8 mouse cellular contexts compared by ENCODE assay signal in the genomic region with DNA sequence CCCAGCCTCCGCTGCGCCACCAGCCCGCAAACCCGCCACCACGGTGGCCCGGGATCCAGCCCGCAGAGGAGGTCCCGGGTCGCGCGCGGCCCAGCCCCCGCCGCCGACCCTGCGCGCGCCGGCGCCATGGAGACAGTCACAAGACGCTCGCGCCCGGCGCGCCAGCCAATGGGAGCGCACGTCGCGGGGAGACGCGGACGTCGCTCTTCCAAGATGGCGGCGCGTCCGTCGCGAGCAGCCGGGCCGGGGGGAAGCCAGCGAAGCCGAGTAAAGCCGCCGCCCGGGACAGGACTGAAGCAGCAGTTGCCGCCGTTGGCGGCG. TPM values are rescaled to one million over a fixed set of nuclear protein-coding genes. Genes with fewer than 3 reads are reported as not detected.
DNase-seq lines count a peak whose midpoint lies in the region; ATAC-seq and TF ChIP-seq lines count a peak whose summit lies in the region.

A gene (plus strand): TSS at position 188 of the 321 bp plus-strand sequence.

- under 1% methylated on average over 49 of the region's 51 CpGs for WGBS in forebrain, embryonic 12.5 days
- WGBS in heart, postnatal 0 days: 0% methylated on average over 44 of the region's 51 CpGs
- under 1% methylated on average over 51 of the region's 51 CpGs for WGBS in liver, embryonic 16.5 days (ENCODE audit: insufficient replicate concordance)
- WGBS in neural tube, embryonic 12.5 days: under 1% methylated on average over 51 of the region's 51 CpGs

- TF ChIP-seq CTCF in E14TG2a.4 (conservative IDR thresholded peaks at IDR 0.05; ENCODE audit: low read length): no peak
- no peak for TF ChIP-seq CTCF in heart, postnatal 0 days (IDR thresholded peaks at IDR 0.05; ENCODE audit: low read depth)

- H3K36me3 ChIP-seq in E14TG2a.4 (ENCODE audit: insufficient read depth, low read length): no peaks in the 10 kb centered on the region
- no peaks in the 10 kb centered on the region for H3K36me3 ChIP-seq in forebrain, embryonic 12.5 days (replicated peaks)
- H3K36me3 ChIP-seq in heart, postnatal 0 days (replicated peaks; ENCODE audit: control insufficient read depth, insufficient read depth, low read length): no peaks in the 10 kb centered on the region
- no peaks in the 10 kb centered on the region for H3K36me3 ChIP-seq in liver, embryonic 16.5 days (ENCODE audit: control insufficient read depth, insufficient read depth)
- H3K36me3 ChIP-seq in neural tube, embryonic 12.5 days: no peaks in the 10 kb centered on the region

- H3K27me3 ChIP-seq in E14TG2a.4 (ENCODE audit: insufficient read depth, low read length): peaks cover 2% of the 10 kb centered on the region; the same call in 1 of the 2 replicates
- peaks cover 8% of the 10 kb centered on the region; the same call in 1 of the 2 replicates for H3K27me3 ChIP-seq in forebrain, embryonic 12.5 days
- no peaks in the 10 kb centered on the region for H3K27me3 ChIP-seq in heart, postnatal 0 days (ENCODE audit: control insufficient read depth, insufficient read depth, low read length)
- H3K27me3 ChIP-seq in liver, embryonic 16.5 days (ENCODE audit: control insufficient read depth, insufficient read depth, low read depth, low read length): no peaks in the 10 kb centered on the region
- H3K27me3 ChIP-seq in neural tube, embryonic 12.5 days (replicated peaks): no peaks in the 10 kb centered on the region

- ATAC-seq in forebrain, embryonic 12.5 days (ENCODE audit: low FRiP score): peak; percentile 99
- peak; percentile 97 for ATAC-seq in heart, postnatal 0 days (ENCODE audit: insufficient read depth, low read depth)
- peak; percentile 95 for ATAC-seq in liver, embryonic 16.5 days (ENCODE audit: low read depth)
- peak; percentile 99 for ATAC-seq in neural tube, embryonic 12.5 days (ENCODE audit: low FRiP score, low read depth)

- peaks cover 31% of the 10 kb centered on the region for H3K4me1 ChIP-seq in E14TG2a.4 (replicated peaks; ENCODE audit: low read depth, low read length)
- peaks cover 20% of the 10 kb centered on the region for H3K4me1 ChIP-seq in forebrain, embryonic 12.5 days
- H3K4me1 ChIP-seq in heart, postnatal 0 days (ENCODE audit: control insufficient read depth, insufficient read depth): peaks cover 15% of the 10 kb centered on the region
- H3K4me1 ChIP-seq in liver, embryonic 16.5 days (ENCODE audit: control insufficient read depth, low read depth, low read length): peaks cover 11% of the 10 kb centered on the region
- H3K4me1 ChIP-seq in neural tube, embryonic 12.5 days: peaks cover 13% of the 10 kb centered on the region

- peak; percentile 75 for DNase-seq in c-Kit-positive CD71-positive TER-119-negative erythroid progenitor cells, embryonic 14.5 days (ENCODE audit: low read depth)
- peak; percentile 88 for DNase-seq in heart, postnatal 0 days (ENCODE audit: low spot score)
- DNase-seq in kidney, postnatal 4 days: peak; percentile 91 to 96
- peak; percentile 74 for DNase-seq in telencephalon, adult 2 months (ENCODE audit: low read depth, low spot score)

- H3K4me3 ChIP-seq in E14TG2a.4 (replicated peaks; ENCODE audit: low read length): peak within 1 kb of the TSS; percentile 91
- peak within 1 kb of the TSS; percentile 97 for H3K4me3 ChIP-seq in forebrain, embryonic 12.5 days (replicated peaks)
- peak within 1 kb of the TSS; percentile 77 for H3K4me3 ChIP-seq in heart, postnatal 0 days (ENCODE audit: low read depth, low read length)
- peak within 1 kb of the TSS; percentile 94 for H3K4me3 ChIP-seq in liver, embryonic 16.5 days (ENCODE audit: low read depth, low read length)
- H3K4me3 ChIP-seq in neural tube, embryonic 12.5 days: peak within 1 kb of the TSS; percentile 94

- peak within 1 kb of the TSS; percentile 94 for H3K9ac ChIP-seq in forebrain, embryonic 12.5 days
- H3K9ac ChIP-seq in heart, postnatal 0 days (replicated peaks; ENCODE audit: low read depth, low read length): peak within 1 kb of the TSS; percentile 94
- H3K9ac ChIP-seq in liver, embryonic 16.5 days (ENCODE audit: low read depth, low read length): peak within 1 kb of the TSS; percentile 97
- H3K9ac ChIP-seq in neural tube, embryonic 12.5 days: peak within 1 kb of the TSS; percentile 95

- H3K9me3 ChIP-seq in E14TG2a.4 (ENCODE audit: low read length): no peaks in the 10 kb centered on the region
- no peaks in the 10 kb centered on the region for H3K9me3 ChIP-seq in forebrain, embryonic 12.5 days
- no peaks in the 10 kb centered on the region for H3K9me3 ChIP-seq in heart, postnatal 0 days (replicated peaks; ENCODE audit: control insufficient read depth, low read length)
- no peaks in the 10 kb centered on the region for H3K9me3 ChIP-seq in liver, embryonic 16.5 days (replicated peaks; ENCODE audit: control insufficient read depth, low read length)
- no peaks in the 10 kb centered on the region for H3K9me3 ChIP-seq in neural tube, embryonic 12.5 days

- H3K27ac ChIP-seq in forebrain, embryonic 12.5 days: peak within 1 kb of the TSS; percentile 96
- peak within 1 kb of the TSS; percentile 94 for H3K27ac ChIP-seq in heart, postnatal 0 days (ENCODE audit: low read depth)
- peak within 1 kb of the TSS; percentile 96 for H3K27ac ChIP-seq in liver, embryonic 16.5 days (ENCODE audit: low read length)
- H3K27ac ChIP-seq in neural tube, embryonic 12.5 days: peak within 1 kb of the TSS; percentile 91

- peak; percentile 55; the same call in 1 of the 2 replicates for TF ChIP-seq EP300 in heart, postnatal 0 days (IDR thresholded peaks at IDR 0.05; ENCODE audit: low read depth)

- peak within 1 kb of the TSS; percentile 78 for H3K4me2 ChIP-seq in forebrain, embryonic 12.5 days
- H3K4me2 ChIP-seq in heart, postnatal 0 days (ENCODE audit: low read depth, low read length): peak within 1 kb of the TSS; percentile 76
- peak within 1 kb of the TSS; percentile 72 for H3K4me2 ChIP-seq in liver, embryonic 16.5 days (ENCODE audit: low read depth, low read length)
- H3K4me2 ChIP-seq in neural tube, embryonic 12.5 days (replicated peaks): peak within 1 kb of the TSS; percentile 84

RNA-seq across cellular contexts. Expression of the gene that starts here (rescaled TPM):
- polyA plus RNA-seq in forebrain, embryonic 12.5 days (2016; fragmentation: Nextera tagmentation; extraction: Ambion mirVana): 22.5 and 24.4 TPM in 2 replicates
- total RNA-seq in heart, postnatal 0 days (2014; rRNA removed; ENCODE audit: low replicate concordance): 22.3 and 22.8 TPM in 2 replicates
- polyA plus RNA-seq in heart, postnatal 0 days (2015; fragmentation: Nextera tagmentation; extraction: Ambion mirVana): 34.1 and 35.1 TPM in 2 replicates
- polyA plus RNA-seq in liver, embryonic 16.5 days (2015; fragmentation: Nextera tagmentation; extraction: Ambion mirVana): 8.6 TPM in 2 replicates
- 22.3 and 23.0 TPM in 2 replicates for polyA plus RNA-seq in neural tube, embryonic 12.5 days (2016; fragmentation: Nextera tagmentation; extraction: Ambion mirVana)

Comparison
In these comparisons a context has a peak if more than half of its experiments do, and no peak if none do; other contexts are left out.
1. Peak in every context shown above with its lines: DNase-seq, ATAC-seq, H3K4me3 ChIP-seq and H3K27ac ChIP-seq.